Mouse (Mus musculus): ENCODE data around the gene Tmem229b. TPM values are rescaled to one million over a fixed set of nuclear protein-coding genes. Genes with fewer than 3 reads are reported as not detected.
"Not testable (repeated sequence)": the region's sequence is repeated elsewhere in the genome, so short reads cannot be mapped to it uniquely, and the experiment has no call there.

Gene Tmem229b
- polyA plus RNA-seq, 1 experiment from 2014 or later: 6.0 TPM

DNA sequence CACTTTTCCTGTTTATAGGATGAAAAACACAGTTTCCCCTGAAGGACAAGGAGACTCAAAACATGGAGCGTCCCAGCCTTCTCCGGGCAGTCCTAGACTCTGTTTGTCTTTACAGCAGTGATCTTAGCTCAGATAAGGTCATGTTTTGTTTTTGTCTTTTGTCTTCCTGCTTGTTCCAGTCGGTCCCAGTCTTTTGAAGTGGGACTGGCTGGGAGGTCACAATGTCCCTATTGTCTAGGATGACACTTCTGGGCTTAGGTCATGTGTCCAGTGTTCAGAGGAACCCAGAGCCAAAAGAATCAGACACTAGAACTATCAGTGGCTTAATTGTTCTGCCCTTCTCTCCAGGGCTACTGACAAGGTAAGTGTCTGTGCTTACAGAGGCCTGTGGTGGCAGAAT, 27.9 kb upstream of the Tmem229b start:
- no peak overlapping the region for H3K4me2 ChIP-seq
- no peak overlapping the region for H3K4me3 ChIP-seq
- H3K27ac ChIP-seq: no peak overlapping the region
- H3K9me3 ChIP-seq: no peaks in the 10 kb centered on the region
- H3K4me1 ChIP-seq: no peaks in the 10 kb centered on the region
- H3K36me3 ChIP-seq: no peaks in the 10 kb centered on the region
- H3K9ac ChIP-seq: no peak overlapping the region
- ATAC-seq (ENCODE audit: insufficient number of reproducible peaks, low FRiP score, low TSS enrichment, low read depth): no peak
- no peaks in the 10 kb centered on the region for H3K27me3 ChIP-seq
- WGBS: 63% methylated on average over 3 of the region's 3 CpGs

DNA sequence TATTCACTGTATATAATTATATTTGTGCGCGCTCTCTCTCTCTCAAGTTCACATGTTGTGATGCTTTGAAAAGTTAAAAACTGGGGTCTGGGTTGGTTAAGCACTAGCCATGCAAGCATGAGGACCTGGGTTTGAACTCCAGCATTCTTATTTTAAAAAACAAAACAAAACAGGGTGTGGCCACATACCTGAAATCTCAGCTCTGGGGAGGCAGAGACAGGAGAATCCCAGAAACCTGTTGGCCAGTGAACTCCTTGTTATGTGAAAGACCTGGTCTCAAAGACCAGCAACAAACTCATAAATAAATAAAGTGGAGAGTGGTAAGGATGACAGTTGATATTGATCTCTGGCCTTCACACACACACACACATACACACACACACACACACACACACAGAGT, 26.9 kb upstream of the Tmem229b start:
- no peak overlapping the region for H3K9ac ChIP-seq
- H3K4me3 ChIP-seq: no peak overlapping the region
- WGBS: 100% methylated on average over 2 of the region's 2 CpGs
- no peak for ATAC-seq (ENCODE audit: insufficient number of reproducible peaks, low FRiP score, low TSS enrichment, low read depth)
- H3K36me3 ChIP-seq: no peaks in the 10 kb centered on the region
- no peaks in the 10 kb centered on the region for H3K27me3 ChIP-seq
- H3K4me2 ChIP-seq: no peak overlapping the region
- H3K4me1 ChIP-seq: peaks cover 6% of the 10 kb centered on the region
- no peaks in the 10 kb centered on the region for H3K9me3 ChIP-seq
- no peak overlapping the region for H3K27ac ChIP-seq

DNA sequence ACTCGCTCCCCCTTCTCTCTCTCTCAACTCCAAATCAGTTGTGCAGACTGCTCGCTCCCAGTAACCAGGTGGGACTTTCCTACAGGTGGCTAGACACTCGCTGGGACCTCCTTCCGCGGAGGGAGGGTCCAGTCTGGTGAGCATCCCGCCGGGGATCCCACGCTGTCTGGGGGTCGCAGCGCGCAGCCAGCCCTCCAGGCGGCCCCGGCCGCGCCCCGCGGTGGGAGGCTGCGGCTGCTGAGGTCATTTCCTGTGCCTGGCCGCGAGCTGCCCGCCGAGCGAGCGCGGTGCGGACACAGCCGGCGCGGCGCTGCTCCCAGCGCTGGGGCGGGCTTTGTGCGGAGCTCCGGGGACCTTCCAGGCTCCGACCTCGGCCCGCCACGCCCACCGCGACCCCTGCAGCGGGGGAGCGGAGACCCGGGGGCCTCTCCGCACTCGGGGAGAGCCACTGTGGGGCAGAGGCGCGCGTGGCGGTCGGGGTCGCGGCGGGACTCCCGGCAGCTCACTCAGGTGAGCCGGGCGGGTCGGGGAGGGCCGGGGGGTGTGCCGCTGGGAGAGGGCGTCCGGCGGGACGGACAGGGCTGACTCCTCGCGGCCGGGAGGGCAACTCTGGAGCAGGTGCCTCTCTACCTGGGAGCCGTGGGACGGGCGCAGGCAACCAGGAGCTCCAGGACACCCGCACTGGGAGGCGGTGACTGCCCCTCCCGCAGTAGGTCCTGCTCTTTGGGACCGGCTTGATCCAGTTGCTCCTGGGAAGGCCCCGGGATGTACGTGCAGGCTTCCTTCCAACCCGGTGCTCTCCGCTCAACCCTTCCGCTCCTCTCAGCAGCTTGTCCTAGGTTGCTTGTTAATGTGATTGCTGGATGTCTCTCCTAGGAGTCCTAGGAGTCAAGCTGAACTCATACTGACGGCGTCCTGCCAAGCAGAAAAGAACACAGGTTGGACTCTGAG, 21.8 kb upstream of the Tmem229b start, which contains the start of gene Plekhh1:
Gene Plekhh1, plus strand, starts transcription at position 253 of the 951 bp plus-strand sequence.
- WGBS: under 1% methylated on average over 76 of the region's 80 CpGs
- H3K4me1 ChIP-seq: peaks cover 12% of the 10 kb centered on the region
- peak within 1 kb of the TSS; percentile 63 for H3K9ac ChIP-seq
- peak; percentile 52; the same call in 1 of the 2 replicates for ATAC-seq (ENCODE audit: insufficient number of reproducible peaks, low FRiP score, low TSS enrichment, low read depth)
- no peaks in the 10 kb centered on the region for H3K27me3 ChIP-seq
- peak within 1 kb of the TSS; percentile 70 for H3K4me3 ChIP-seq
- no peaks in the 10 kb centered on the region for H3K36me3 ChIP-seq
- H3K27ac ChIP-seq: peak within 1 kb of the TSS; percentile 57
- H3K9me3 ChIP-seq: no peaks in the 10 kb centered on the region
- peak within 1 kb of the TSS; percentile 97 for H3K4me2 ChIP-seq

DNA sequence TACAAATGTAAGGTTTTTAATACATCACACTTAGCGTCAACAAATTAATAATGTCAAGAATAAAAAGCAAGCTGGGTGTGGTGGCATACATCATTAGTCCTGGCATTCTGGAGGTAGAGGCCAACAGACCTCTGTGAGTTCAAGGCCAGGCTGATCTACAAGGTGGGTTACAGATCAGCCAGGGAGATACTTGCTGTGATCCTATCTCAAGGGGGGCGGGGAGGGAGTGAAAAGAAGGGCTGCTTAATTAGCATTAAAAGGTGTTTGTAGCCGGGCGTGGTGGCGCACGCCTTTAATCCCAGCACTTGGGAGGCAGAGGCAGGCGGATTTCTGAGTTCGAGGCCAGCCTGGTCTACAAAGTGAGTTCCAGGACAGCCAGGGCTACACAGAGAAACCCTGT, 20.1 kb upstream of the Tmem229b start:
- H3K27ac ChIP-seq; H3K9me3 ChIP-seq; H3K9ac ChIP-seq; H3K36me3 ChIP-seq; H3K4me3 ChIP-seq; H3K4me2 ChIP-seq; H3K27me3 ChIP-seq; ATAC-seq (ENCODE audit: insufficient number of reproducible peaks, low FRiP score, low TSS enrichment, low read depth): not testable (repeated sequence)
- 92% methylated on average over 8 of the region's 8 CpGs for WGBS
- peaks cover 13% of the 10 kb centered on the region for H3K4me1 ChIP-seq

DNA sequence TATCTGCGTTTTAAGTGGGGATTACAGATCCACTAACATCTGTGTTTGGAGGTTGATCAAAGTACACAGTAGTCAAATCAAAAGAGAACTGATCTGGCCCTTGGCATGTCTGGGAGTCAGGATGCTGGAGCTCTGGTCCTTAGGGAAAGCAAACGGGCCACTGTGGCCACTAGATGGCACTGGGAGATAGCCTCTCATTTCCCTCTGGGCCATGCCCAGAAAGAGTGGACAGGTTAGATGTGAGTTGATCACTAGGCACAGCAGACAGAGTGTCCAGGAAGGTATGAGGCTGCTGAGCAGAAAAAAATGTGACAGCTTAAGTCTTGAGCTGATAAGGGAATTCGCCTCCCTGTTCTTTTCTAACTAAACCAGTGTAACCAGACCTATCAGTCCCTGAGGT, 15.5 kb upstream of the Tmem229b start:
- H3K4me3 ChIP-seq: no peak overlapping the region
- WGBS: 11% methylated on average over 3 of the region's 3 CpGs
- H3K9ac ChIP-seq: no peak overlapping the region
- ATAC-seq (ENCODE audit: insufficient number of reproducible peaks, low FRiP score, low TSS enrichment, low read depth): no peak
- H3K9me3 ChIP-seq: no peaks in the 10 kb centered on the region
- H3K27me3 ChIP-seq: no peaks in the 10 kb centered on the region
- no peak overlapping the region for H3K4me2 ChIP-seq
- H3K4me1 ChIP-seq: peaks cover 5% of the 10 kb centered on the region; the same call in 1 of the 2 replicates
- H3K36me3 ChIP-seq: no peaks in the 10 kb centered on the region
- H3K27ac ChIP-seq: no peak overlapping the region

DNA sequence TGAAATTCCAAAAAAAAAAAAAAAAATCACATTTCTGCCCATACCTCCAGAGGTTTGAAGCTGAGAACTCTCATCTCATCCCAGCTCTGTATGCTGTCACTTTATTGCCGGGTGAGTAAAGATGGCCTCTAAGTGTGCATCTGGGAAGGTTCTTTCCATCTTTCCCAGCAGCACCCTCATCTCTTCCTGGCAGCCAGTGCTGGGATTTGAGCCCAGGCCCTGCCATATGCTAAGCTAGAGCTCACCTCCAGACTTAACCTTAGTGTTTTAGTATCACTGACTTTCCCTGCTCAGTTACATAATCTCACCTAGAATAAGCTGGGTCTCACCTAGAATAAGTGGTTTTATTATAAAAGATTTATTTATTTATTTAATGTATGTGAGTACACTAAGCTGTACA, 14.5 kb upstream of the Tmem229b start:
- Histone ChIP-seq H3K9me3 (no peaks in the 10 kb centered on the region), H3K4me2 (no peak overlapping the region), H3K4me3 (no peak overlapping the region), H3K36me3 (no peaks in the 10 kb centered on the region), H3K27ac (no peak overlapping the region), H3K9ac (no peak overlapping the region), H3K27me3 (no peaks in the 10 kb centered on the region), H3K4me1 (peaks cover 5% of the 10 kb centered on the region; the same call in 1 of the 2 replicates)
- WGBS: 83% methylated on average over 1 of the region's 1 CpGs
- no peak for ATAC-seq (ENCODE audit: insufficient number of reproducible peaks, low FRiP score, low TSS enrichment, low read depth)

DNA sequence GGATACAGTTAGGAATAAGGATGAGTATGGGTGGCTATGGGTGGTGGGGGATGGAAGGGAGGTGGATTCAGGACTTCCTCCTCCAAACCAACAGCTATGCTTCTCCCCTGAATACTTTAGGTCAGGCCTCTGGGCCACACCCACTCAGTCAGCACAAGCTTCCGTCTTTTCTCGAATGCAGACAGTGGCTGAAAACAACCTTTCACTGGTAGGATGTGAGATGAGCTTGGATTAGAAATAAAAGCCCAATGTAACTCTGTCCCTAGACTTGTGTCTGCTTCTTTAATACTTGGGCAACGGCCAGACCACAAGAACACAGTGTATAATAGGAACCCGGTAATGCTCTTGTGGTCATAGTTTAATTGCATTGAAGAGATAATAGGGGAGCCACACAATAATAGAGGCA, 10.6 kb upstream of the Tmem229b start:
- H3K4me3 ChIP-seq: no peak overlapping the region
- H3K4me2 ChIP-seq: no peak overlapping the region
- ATAC-seq (ENCODE audit: insufficient number of reproducible peaks, low FRiP score, low TSS enrichment, low read depth): no peak
- no peaks in the 10 kb centered on the region for H3K9me3 ChIP-seq
- 63% methylated on average over 4 of the region's 4 CpGs for WGBS
- H3K4me1 ChIP-seq: no peaks in the 10 kb centered on the region
- H3K27me3 ChIP-seq: no peaks in the 10 kb centered on the region
- no peak overlapping the region for H3K9ac ChIP-seq
- H3K36me3 ChIP-seq: no peaks in the 10 kb centered on the region
- H3K27ac ChIP-seq: no peak overlapping the region

DNA sequence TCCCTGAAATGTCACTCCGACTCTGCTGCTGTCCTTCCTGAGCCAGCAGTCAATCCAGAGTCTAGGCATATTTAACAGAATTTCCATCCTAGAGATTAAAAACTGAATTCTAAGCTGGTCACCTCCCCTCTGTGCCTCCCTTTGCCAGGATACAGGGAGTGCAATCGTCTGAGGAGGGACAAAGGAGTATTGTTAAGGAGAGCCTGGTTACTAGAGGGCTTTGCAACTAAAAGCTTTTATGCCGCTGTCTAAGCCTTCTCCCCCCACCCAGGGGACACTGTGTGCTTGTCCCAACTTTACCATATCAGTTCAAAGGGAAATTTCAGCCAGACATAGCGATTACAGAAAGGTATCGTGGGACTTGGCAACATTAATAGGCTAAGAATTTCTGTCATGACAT, 8.7 kb upstream of the Tmem229b start:
- ATAC-seq (ENCODE audit: insufficient number of reproducible peaks, low FRiP score, low TSS enrichment, low read depth): no peak
- no peaks in the 10 kb centered on the region for H3K36me3 ChIP-seq

DNA sequence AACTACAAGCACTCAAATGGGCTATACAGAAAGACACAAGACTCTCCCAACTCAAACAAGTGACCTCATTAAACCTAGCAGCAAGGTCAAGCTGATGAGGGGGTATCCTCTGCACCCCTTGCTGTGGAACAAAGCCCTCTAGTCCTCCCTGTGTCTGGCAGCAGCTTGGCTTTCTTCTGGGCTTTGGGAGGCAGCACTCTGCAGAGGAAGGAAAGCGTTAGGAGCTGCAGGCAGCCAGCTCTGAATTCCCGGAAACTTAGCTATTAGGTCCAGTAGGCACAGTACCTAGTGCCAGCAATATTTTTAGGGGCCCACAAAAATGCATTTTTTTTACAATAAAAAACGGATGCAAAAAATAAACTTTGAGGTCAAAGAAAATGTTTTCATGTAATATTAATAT, 3.1 kb upstream of the Tmem229b start:
- Histone ChIP-seq H3K27ac (no peak overlapping the region), H3K4me2 (no peak overlapping the region), H3K9ac (no peak overlapping the region), H3K4me1 (peaks cover 11% of the 10 kb centered on the region), H3K36me3 (no peaks in the 10 kb centered on the region), H3K9me3 (no peaks in the 10 kb centered on the region), H3K27me3 (peaks cover 11% of the 10 kb centered on the region; the same call in 1 of the 2 replicates), H3K4me3 (no peak overlapping the region)
- ATAC-seq (ENCODE audit: insufficient number of reproducible peaks, low FRiP score, low TSS enrichment, low read depth): no peak
- 31% methylated on average over 3 of the region's 3 CpGs for WGBS

More for the DNA sequence above, 8.7 kb upstream of the Tmem229b start:
- no peak overlapping the region for H3K27ac ChIP-seq
- no peaks in the 10 kb centered on the region for H3K9me3 ChIP-seq
- H3K4me2 ChIP-seq: no peak overlapping the region
- WGBS: 54% methylated on average over 5 of the region's 5 CpGs
- H3K4me1 ChIP-seq: no peaks in the 10 kb centered on the region
- H3K4me3 ChIP-seq: no peak overlapping the region
- H3K9ac ChIP-seq: no peak overlapping the region
- no peaks in the 10 kb centered on the region for H3K27me3 ChIP-seq

DNA sequence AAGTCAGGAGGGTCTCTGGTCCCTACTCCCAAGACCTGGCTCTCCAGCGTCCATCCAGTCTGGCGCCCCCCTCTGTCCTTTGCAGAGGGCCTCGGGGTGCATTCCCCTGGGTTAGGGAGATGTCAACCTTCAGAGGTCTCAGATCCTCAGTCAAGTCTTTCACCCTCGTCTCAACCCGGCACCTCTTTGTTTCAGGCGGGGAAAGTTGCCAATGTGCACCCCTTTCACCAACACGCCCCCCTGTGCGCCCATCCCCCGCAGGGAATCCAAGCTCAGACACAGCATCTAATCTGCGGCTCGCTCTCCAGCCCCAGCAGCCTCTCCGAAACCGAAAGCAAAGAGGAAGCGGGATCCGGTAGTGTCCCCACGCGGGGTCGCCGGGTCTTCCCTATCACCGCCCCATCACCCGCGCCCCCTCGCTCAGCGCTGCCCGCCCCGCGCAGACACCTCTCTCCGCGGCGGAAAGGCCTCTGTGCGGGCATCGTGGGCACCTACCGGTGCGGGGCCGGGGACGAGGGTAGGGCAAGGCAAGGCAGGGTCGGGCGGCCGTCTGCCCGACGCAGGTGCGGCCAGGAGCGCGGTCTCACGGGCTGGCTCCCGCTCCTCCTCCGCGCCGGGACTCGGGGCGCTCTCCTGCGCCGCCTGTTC, 825 bp downstream of the Tmem229b start:
- 0 out of 2 replicates have a peak, but pooled peaks have one; percentile 8 for ATAC-seq (ENCODE audit: insufficient number of reproducible peaks, low FRiP score, low TSS enrichment, low read depth)
- H3K9me3 ChIP-seq: no peaks in the 10 kb centered on the region
- H3K27me3 ChIP-seq: peaks cover 19% of the 10 kb centered on the region
- under 1% methylated on average over 50 of the region's 53 CpGs for WGBS
- peak overlapping the region; percentile 92 for H3K4me2 ChIP-seq
- H3K4me1 ChIP-seq: peaks cover 11% of the 10 kb centered on the region
- peak overlapping the region; percentile 88 for H3K4me3 ChIP-seq
- no peaks in the 10 kb centered on the region for H3K36me3 ChIP-seq
- no peak overlapping the region for H3K27ac ChIP-seq
- peak overlapping the region; percentile 64 for H3K9ac ChIP-seq

DNA sequence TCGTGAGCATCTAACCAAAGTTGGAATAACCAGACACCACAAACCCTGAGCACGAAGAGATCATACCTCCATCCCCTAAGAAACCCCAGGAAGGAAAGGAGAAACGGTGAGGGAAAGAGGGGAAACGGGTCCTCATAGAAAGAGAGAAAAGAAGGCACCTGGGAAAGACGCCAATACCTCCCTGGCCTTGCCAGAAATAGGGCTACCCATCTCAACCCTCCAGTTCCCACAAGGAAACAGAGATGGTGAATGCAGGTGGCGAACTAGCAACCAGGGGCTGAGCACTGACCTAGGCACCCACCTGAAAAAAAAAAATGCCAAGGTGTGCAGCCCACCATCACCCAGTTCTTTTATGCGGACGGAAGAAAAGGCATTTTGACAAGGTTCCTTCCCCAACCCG, 1.4 kb downstream of the Tmem229b start:
- H3K4me3 ChIP-seq: peak overlapping the region; percentile 88
- H3K4me1 ChIP-seq: peaks cover 11% of the 10 kb centered on the region
- no peak overlapping the region for H3K27ac ChIP-seq
- peak overlapping the region; percentile 64; the same call in 1 of the 2 replicates for H3K9ac ChIP-seq
- H3K36me3 ChIP-seq: no peaks in the 10 kb centered on the region
- H3K4me2 ChIP-seq: peak overlapping the region; percentile 92
- no peaks in the 10 kb centered on the region for H3K9me3 ChIP-seq
- WGBS: 28% methylated on average over 9 of the region's 9 CpGs
- H3K27me3 ChIP-seq: peaks cover 19% of the 10 kb centered on the region
- ATAC-seq (ENCODE audit: insufficient number of reproducible peaks, low FRiP score, low TSS enrichment, low read depth): no peak

DNA sequence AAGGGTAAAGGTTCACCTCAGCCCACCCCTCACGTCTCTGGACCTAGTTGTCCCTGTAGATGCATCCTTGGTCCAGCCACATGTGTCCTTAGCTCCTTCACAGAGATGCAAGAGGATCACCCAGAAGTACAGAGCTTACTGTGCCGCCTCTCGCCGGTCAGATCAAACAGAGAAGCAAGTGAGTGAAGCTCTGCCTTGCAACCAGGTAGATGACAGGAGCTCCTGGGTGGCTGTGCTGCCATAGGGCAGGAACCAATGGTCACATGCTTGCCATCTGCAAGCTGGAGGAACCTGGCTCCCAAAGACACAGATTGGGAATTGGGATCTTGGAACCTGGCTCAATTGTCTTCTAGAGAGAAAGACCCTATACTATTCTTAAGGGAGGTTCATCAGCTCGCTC, 2.0 kb downstream of the Tmem229b start:
- Histone ChIP-seq H3K27ac (no peak overlapping the region), H3K4me2 (no peak overlapping the region), H3K4me1 (peaks cover 11% of the 10 kb centered on the region), H3K9me3 (no peaks in the 10 kb centered on the region), H3K36me3 (no peaks in the 10 kb centered on the region), H3K9ac (no peak overlapping the region), H3K27me3 (peaks cover 19% of the 10 kb centered on the region), H3K4me3 (no peak overlapping the region)
- WGBS: 88% methylated on average over 5 of the region's 5 CpGs
- no peak for ATAC-seq (ENCODE audit: insufficient number of reproducible peaks, low FRiP score, low TSS enrichment, low read depth)

Data from limb, embryonic 15.5 days (tissue).